Mouse (Mus musculus) stomach, embryonic 15.5 days (tissue): ENCODE data around the gene Noxo1. TPM values are rescaled to one million over a fixed set of nuclear protein-coding genes. Genes with fewer than 3 reads are reported as not detected.

ENCODE experiments used
- ATAC-seq: fragments of 200-750 bp; cut with Nextera tagmentation; 2 replicates; pipeline ENCODE4 v1.8.0; 2017; ENCODE audit warnings: low read depth, moderate number of reproducible peaks, moderate TSS enrichment; ENCODE audit not compliant: insufficient read depth, low FRiP score
- H3K27ac ChIP-seq: fragments of 300-500 bp; sonication (generic); 2 replicates; pipeline ENCODE4 v1.5.1; 2015; ENCODE audit warnings: mild to moderate bottlenecking, inconsistent platforms
- H3K27me3 ChIP-seq: fragments of 300-500 bp; sonication (generic); replicated peaks from 2 replicates; pipeline ENCODE4 v1.6.1; 2015; ENCODE audit warnings: inconsistent platforms
- H3K36me3 ChIP-seq: fragments of 300-500 bp; sonication (generic); 2 replicates; pipeline ENCODE4 v1.6.1; 2015; ENCODE audit warnings: inconsistent platforms
- H3K4me1 ChIP-seq: fragments of 300-500 bp; sonication (generic); 2 replicates; pipeline ENCODE4 v1.6.1; 2015; ENCODE audit warnings: inconsistent platforms
- H3K4me2 ChIP-seq: fragments of 300-500 bp; sonication (generic); 2 replicates; pipeline ENCODE4 v1.6.1; 2015; ENCODE audit warnings: mild to moderate bottlenecking, inconsistent platforms
- H3K4me3 ChIP-seq: fragments of 300-500 bp; sonication (generic); replicated peaks from 2 replicates; pipeline ENCODE4 v1.5.1; 2015; ENCODE audit warnings: inconsistent platforms
- H3K9ac ChIP-seq: fragments of 300-500 bp; sonication (generic); 2 replicates; pipeline ENCODE4 v1.6.1; 2015; ENCODE audit warnings: inconsistent platforms
- H3K9me3 ChIP-seq: fragments of 300-500 bp; sonication (generic); 2 replicates; pipeline ENCODE4 v1.6.1; 2016; ENCODE audit warnings: inconsistent platforms
- WGBS: fragments of 180-500 bp; shearing (Covaris S2); methylation state at CpG from one replicate; pipeline ENCODE4 v1.1.7; 2015; 5-methylcytosine and 5-hydroxymethylcytosine counted together
- polyA plus RNA-seq: library from polyadenylated mRNA; unstranded; fragments of >200 nt; fragmentation: Nextera tagmentation; extraction: Ambion mirVana; gene quantifications from 2 replicates; pipeline ENCODE4 v1.2.1, GENCODE M21; 2015

The Noxo1 gene
- polyA plus RNA-seq, 1 experiment from 2014 or later = 3.5 TPM

- Histone ChIP-seq H3K4me3 (no peak overlapping the region), H3K27ac (no peak overlapping the region), H3K4me1 (peaks cover 4% of the 10 kb centered on the region; the same call in 1 of the 2 replicates), H3K9me3 (no peaks in the 10 kb centered on the region), H3K27me3 (no peaks in the 10 kb centered on the region), H3K4me2 (no peak overlapping the region), H3K9ac (no peak overlapping the region), H3K36me3 (peaks cover 53% of the 10 kb centered on the region)
- 85% methylated on average over 24 of the region's 24 CpGs for WGBS
- ATAC-seq = peak; percentile 79
Observed at GRCm38 (mm10) chr17:24677500-24678080, 18.4 kb upstream of the Noxo1 start.

DNA sequence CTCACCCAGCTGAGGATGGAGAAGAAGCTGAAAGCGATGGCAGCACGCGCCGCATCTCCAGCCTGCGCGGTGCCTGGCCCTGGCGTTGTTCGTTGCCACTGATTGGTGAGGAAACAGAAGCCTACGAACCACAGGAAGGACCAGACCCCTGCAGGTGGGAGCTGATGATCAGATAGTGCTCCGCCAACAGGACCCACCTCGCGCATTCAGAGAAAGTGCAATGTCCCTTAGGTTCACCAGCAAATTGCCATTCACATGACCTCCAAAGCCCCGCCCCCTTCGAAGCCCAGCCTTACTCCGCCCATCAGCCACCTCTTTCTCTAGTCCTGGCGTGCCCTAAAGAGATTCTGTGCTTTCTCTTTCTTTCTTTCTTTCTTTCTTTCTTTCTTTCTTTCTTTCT lies 9.5 kb upstream of the Noxo1 start:
- Histone ChIP-seq H3K27me3 (peaks cover 45% of the 10 kb centered on the region), H3K36me3 (peaks cover 5% of the 10 kb centered on the region; the same call in 1 of the 2 replicates), H3K4me2 (peak overlapping the region; percentile 37), H3K27ac (no peak overlapping the region), H3K9ac (no peak overlapping the region), H3K4me3 (no peak overlapping the region), H3K9me3 (no peaks in the 10 kb centered on the region), H3K4me1 (peaks cover 21% of the 10 kb centered on the region)
- 27% methylated on average over 16 of the region's 16 CpGs for WGBS
- no peak for ATAC-seq

DNA sequence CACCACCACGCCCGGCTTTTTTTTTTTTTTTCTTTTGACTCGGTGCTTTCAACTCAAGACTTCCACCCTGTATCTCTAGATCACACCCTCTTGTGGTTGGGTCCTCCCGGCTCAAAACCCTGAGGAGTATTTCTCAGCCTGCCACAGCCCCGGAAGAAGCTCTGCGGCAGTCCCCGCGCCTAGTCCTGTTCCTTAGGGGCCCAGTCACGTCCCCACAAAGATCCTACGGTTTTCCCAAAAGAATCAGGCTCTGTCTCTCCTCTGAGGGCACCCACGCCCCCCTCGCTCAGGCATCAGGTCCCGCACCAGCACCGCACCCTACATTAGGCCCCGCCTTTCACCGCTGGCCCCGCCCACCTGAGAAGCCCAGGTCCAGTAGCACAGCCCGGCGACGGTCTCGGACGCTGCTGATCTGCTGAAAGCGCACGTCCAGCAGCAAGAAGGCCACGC lies 8.9 kb upstream of the Noxo1 start:
- ATAC-seq = peak; percentile 62

DNA sequence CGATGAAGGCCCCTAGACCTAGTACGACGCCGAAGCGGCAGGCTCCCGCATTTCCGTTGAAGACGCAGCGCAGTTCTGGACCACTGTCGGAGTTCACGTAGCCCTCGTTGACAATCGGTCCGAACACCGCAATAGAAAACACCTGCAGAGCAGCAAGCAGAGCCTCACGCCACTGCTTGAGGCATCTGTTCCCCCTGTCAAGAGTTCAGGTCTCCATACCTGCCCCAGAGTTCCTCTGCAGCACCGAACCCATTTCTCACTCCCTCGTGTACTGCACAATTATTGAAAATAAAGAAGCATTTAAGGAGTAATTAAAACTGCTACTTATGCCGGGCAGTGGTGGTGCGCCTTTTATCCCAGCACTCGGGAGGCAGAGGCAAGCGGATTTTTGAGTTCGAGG lies 8.4 kb upstream of the Noxo1 start:
- Histone ChIP-seq H3K36me3 (peaks cover 5% of the 10 kb centered on the region; the same call in 1 of the 2 replicates), H3K4me2 (peak overlapping the region; percentile 77), H3K27me3 (peaks cover 45% of the 10 kb centered on the region), H3K4me1 (peaks cover 21% of the 10 kb centered on the region), H3K27ac (no peak overlapping the region), H3K9ac (0 out of 2 replicates have a peak overlapping the region, but pooled peaks have one; percentile 9), H3K9me3 (no peaks in the 10 kb centered on the region), H3K4me3 (peak overlapping the region; percentile 40)
- ATAC-seq = no peak
- 20% methylated on average over 23 of the region's 23 CpGs for WGBS

More for the DNA sequence above, 8.9 kb upstream of the Noxo1 start:
- H3K4me3 ChIP-seq = peak overlapping the region; percentile 40
- peak overlapping the region; percentile 77 for H3K4me2 ChIP-seq
- peaks cover 3% of the 10 kb centered on the region; the same call in 1 of the 2 replicates for H3K36me3 ChIP-seq
- 2% methylated on average over 25 of the region's 25 CpGs for WGBS
- H3K9ac ChIP-seq = 0 out of 2 replicates have a peak overlapping the region, but pooled peaks have one; percentile 9
- no peak overlapping the region for H3K27ac ChIP-seq
- H3K9me3 ChIP-seq = no peaks in the 10 kb centered on the region
- peaks cover 21% of the 10 kb centered on the region for H3K4me1 ChIP-seq
- peaks cover 45% of the 10 kb centered on the region for H3K27me3 ChIP-seq

- H3K36me3 ChIP-seq = peaks cover 5% of the 10 kb centered on the region; the same call in 1 of the 2 replicates
- H3K27ac ChIP-seq = no peak within 1 kb of the TSS
- H3K4me1 ChIP-seq = peaks cover 21% of the 10 kb centered on the region
- H3K9me3 ChIP-seq = no peaks in the 10 kb centered on the region
- no peak within 1 kb of the TSS for H3K9ac ChIP-seq
- under 1% methylated on average over 41 of the region's 55 CpGs for WGBS
- peaks cover 45% of the 10 kb centered on the region for H3K27me3 ChIP-seq
- peak within 1 kb of the TSS; percentile 48 for H3K4me3 ChIP-seq
- no peak for ATAC-seq
- H3K4me2 ChIP-seq = peak within 1 kb of the TSS; percentile 91
Observed at GRCm38 (mm10) chr17:24689251-24690081, 6.6 kb upstream of the Noxo1 start, which contains the start of gene Syngr3. Gene Syngr3 (minus strand): TSS chr17:24689955.

DNA sequence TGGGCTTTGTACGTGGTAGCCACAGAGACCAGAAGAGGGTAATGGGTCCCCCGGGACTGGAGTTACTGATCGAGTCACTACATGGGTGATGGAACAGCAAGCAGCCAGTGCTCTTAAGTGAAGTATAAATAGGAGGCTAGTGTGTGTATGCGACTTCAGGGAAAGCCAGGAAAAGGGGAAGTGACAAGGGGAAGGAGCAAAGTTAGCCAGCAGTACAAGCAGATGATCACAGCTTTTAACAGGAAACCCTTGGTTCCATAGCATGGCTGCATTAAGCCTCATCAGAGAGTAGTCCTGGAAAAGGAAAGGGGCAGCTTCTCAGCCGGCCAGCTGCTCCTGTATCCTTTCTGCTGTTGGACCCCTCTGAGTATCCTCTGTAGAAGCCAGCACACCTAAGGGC lies 3.6 kb upstream of the Noxo1 start:
- H3K4me2 ChIP-seq = no peak overlapping the region; the same call in 1 of the 2 replicates
- H3K36me3 ChIP-seq = peaks cover 5% of the 10 kb centered on the region; the same call in 1 of the 2 replicates
- 83% methylated on average over 5 of the region's 5 CpGs for WGBS
- no peak overlapping the region for H3K4me3 ChIP-seq
- H3K9ac ChIP-seq = no peak overlapping the region
- H3K9me3 ChIP-seq = no peaks in the 10 kb centered on the region
- ATAC-seq = no peak
- H3K27me3 ChIP-seq = peaks cover 38% of the 10 kb centered on the region
- H3K4me1 ChIP-seq = peaks cover 30% of the 10 kb centered on the region
- no peak overlapping the region for H3K27ac ChIP-seq

GRCm38 (mm10) chr17:24695326-24696010 lies 566 bp upstream of the Noxo1 start:
- peaks cover 21% of the 10 kb centered on the region for H3K4me1 ChIP-seq
- WGBS = 6% methylated on average over 50 of the region's 51 CpGs
- peak overlapping the region; percentile 82 for H3K4me3 ChIP-seq
- H3K9ac ChIP-seq = peak overlapping the region; percentile 69
- peaks cover 11% of the 10 kb centered on the region for H3K36me3 ChIP-seq
- H3K27ac ChIP-seq = peak overlapping the region; percentile 91
- 0 out of 2 replicates have a peak, but pooled peaks have one; percentile 2 for ATAC-seq
- H3K9me3 ChIP-seq = no peaks in the 10 kb centered on the region
- peaks cover 8% of the 10 kb centered on the region for H3K27me3 ChIP-seq
- H3K4me2 ChIP-seq = peak overlapping the region; percentile 91

DNA sequence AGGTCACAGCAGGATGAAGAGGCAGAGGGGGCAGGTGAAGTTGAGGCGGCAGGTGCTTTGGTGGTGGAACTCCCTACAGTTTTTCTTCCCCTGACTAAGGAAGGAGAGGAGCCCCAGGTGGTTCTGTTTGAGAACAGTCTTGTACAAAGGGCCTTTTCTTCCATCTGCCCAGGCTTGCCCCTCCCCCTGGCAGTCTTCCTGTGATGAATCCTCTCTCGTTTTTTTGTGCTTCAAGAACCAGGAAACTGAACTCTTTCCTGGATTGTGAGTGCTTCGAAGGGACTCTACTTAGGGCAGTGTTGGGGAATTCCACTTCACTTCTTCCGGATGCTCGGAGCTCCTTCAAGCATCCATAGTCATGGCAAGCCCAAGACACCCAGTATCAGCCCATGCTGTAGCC lies 2.0 kb downstream of the Noxo1 start:
- 24% methylated on average over 5 of the region's 5 CpGs for WGBS

GRCm38 (mm10) chr17:24698715-24699114 lies 2.7 kb downstream of the Noxo1 start:
- no peak overlapping the region for H3K4me2 ChIP-seq
- H3K9ac ChIP-seq = no peak overlapping the region
- no peak for ATAC-seq
- no peaks in the 10 kb centered on the region for H3K27me3 ChIP-seq
- peaks cover 21% of the 10 kb centered on the region for H3K4me1 ChIP-seq
- no peak overlapping the region for H3K4me3 ChIP-seq
- 72% methylated on average over 9 of the region's 9 CpGs for WGBS
- H3K36me3 ChIP-seq = peaks cover 31% of the 10 kb centered on the region
- no peaks in the 10 kb centered on the region for H3K9me3 ChIP-seq
- H3K27ac ChIP-seq = no peak overlapping the region

More for the DNA sequence above, 2.0 kb downstream of the Noxo1 start:
- H3K4me1 ChIP-seq = peaks cover 21% of the 10 kb centered on the region
- no peak overlapping the region for H3K4me3 ChIP-seq
- H3K9me3 ChIP-seq = no peaks in the 10 kb centered on the region
- H3K4me2 ChIP-seq = peak overlapping the region; percentile 8; the same call in 1 of the 2 replicates
- H3K27ac ChIP-seq = peak overlapping the region; percentile 91; the same call in 1 of the 2 replicates
- H3K9ac ChIP-seq = no peak overlapping the region
- ATAC-seq = no peak
- peaks cover 28% of the 10 kb centered on the region for H3K36me3 ChIP-seq
- H3K27me3 ChIP-seq = no peaks in the 10 kb centered on the region

- Histone ChIP-seq H3K9me3 (no peaks in the 10 kb centered on the region), H3K4me1 (peaks cover 21% of the 10 kb centered on the region), H3K4me2 (no peak overlapping the region), H3K36me3 (peaks cover 39% of the 10 kb centered on the region), H3K9ac (no peak overlapping the region), H3K27me3 (no peaks in the 10 kb centered on the region), H3K4me3 (no peak overlapping the region), H3K27ac (no peak overlapping the region)
- ATAC-seq = no peak
- WGBS = 70% methylated on average over 2 of the region's 2 CpGs
Observed at GRCm38 (mm10) chr17:24699473-24699872, 3.4 kb downstream of the Noxo1 start.

DNA sequence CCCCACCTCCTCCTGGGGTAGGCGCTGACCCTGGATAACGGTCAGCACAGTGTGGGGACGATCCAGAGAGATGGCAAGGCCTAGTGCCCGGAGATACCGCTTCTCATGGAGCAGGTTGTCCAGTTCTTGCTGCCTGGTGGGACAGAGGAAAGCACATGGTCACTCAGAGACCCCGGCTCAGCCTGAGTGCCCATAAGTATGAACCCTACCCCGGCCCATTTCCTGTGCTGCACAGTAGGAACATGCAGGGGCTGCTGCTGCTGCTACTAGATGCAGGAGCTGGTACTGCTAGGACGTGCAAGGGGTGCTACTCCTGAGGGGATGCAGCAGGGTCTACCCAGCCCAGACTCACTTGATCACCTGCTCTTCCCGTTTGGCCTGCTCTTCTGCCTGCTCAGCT lies 5.2 kb downstream of the Noxo1 start:
- H3K4me3 ChIP-seq = no peak overlapping the region
- no peak for ATAC-seq
- H3K9me3 ChIP-seq = no peaks in the 10 kb centered on the region
- H3K36me3 ChIP-seq = peaks cover 43% of the 10 kb centered on the region
- 89% methylated on average over 9 of the region's 9 CpGs for WGBS
- H3K4me1 ChIP-seq = peaks cover 15% of the 10 kb centered on the region
- H3K27me3 ChIP-seq = no peaks in the 10 kb centered on the region
- no peak overlapping the region for H3K27ac ChIP-seq
- H3K4me2 ChIP-seq = no peak overlapping the region
- H3K9ac ChIP-seq = no peak overlapping the region
